Mouse (Mus musculus): ENCODE measurements around the gene Mb. TPM values are rescaled to one million over a fixed set of nuclear protein-coding genes. Genes with fewer than 3 reads are reported as not detected.

Mb gene
- total RNA-seq, 4 experiments from 2014 or later = 3,053 to 3,564 (median 3,434) TPM

DNA sequence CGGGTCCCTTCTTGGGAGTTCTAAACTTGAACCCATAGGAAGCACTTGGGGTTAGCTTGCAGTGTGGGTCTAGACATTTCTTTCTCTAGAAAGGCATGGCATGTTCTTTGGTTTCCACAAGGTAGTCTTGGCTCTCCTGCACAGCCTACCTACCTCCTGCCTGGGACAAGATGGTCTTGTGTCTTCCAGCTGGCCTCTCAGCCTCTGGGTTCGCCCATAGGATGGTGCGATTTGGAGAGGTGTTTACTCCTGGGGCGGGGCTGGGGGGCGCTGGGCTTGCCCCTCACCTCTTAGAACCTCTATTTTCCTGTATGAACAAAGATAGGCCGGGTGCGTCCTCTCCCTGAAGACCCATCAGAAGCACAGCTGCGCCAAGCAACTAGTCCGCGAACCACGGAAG, 63.3 kb downstream of the Mb start:
- no peak for DNase-seq (ENCODE audit: low spot score in 2 of 2)

DNA sequence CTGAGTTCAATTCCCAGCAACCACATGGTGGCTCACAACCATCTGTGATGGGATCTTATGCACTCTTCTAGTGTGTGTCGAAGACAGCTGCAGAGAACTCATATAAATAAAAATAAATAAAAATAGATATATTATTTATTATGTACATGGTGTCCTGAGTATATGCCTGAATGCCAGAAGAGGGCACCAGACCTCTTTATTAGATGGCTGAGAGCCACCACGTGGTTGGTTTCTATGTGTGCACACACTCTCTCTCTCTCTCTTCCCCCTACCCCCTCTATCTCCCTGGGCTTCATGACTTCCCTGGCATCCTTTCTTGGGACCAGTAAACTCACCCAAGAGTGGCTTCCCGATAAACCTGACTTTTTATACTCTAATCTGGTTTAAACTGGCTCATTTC, 67.7 kb downstream of the Mb start:
- no peak for DNase-seq (ENCODE audit: low spot score in 2 of 2)

DNA sequence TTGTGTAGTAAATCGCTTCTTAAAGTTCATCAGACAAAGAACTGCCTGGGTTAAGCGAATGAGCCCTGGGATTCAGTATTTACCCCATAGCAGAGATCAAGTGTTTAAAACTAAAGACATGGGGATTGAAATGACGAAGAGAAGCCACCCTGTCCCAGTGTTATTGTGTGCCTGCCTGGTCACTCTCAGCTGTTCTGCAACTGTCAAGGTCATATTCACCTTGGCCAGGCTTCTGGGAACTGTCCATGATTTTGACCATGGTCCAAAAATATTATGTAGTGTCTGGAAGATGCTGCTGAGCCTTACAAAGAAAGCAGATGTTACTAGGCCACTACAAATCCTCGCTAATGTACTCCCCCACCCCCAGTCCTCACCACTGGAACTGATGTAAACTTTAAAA, 70.7 kb downstream of the Mb start:
- no peak for DNase-seq (ENCODE audit: low spot score in 2 of 2)

DNA sequence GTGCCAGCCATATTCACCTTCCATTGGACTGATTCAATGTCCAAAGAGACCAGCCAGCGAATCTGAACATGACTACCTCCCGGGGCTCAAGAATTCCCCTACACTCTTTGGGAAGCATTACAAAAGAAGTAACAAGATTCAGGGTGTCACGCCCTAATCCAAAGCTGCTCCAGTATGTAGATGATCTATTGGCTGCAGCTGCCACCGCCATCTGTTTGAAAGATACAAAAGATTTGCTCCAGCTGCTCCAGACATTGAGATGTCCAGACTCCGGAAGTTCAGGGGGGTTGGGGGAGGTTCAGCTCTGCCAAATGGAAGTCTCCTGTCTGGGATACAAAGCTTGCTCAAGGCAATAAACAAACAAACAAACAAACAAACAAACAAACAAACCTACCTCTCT, 73.9 kb downstream of the Mb start:
- DNase-seq (ENCODE audit: low spot score in 2 of 2) = no peak

DNA sequence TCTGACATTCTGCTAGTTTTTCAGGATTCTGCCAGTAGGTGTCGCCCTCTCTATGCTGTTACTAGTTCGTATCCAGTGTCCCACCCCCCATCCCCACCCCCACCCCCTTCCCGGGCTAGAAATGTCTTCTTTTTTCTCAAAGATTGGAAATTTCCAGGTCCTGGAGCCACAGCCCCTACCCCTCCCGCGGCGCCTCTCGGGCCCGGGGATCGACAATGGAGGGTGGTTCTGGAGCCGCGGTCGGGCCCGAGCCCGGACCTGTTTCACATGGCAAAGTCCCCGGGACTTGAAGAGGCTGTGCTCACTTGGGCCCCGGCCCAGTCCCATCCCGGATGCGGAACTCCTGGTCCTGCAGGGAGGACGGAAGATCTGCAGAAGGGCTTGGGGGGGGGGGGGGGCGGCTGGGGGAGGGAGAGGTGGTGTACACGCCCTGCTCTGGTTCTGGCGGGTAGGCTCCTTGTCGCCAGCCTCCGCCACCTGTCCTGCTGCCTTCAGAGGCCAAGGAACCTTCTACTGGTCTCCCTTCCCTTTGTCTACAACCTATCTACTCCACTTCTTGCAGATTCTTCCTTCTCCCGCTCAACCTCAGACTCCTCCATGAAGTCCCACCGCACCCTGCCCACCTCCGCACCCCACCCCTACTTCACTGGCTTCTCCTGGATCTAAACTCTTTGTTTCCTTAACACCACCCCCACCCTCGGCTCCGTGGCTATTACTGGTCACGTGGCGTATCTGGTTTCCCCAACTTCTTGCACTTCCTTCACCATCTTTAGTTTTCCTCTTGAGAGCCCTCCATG, 76.4 kb downstream of the Mb start:
- DNase-seq (ENCODE audit: low spot score in 2 of 2) = peak; percentile 67 to 76

DNA sequence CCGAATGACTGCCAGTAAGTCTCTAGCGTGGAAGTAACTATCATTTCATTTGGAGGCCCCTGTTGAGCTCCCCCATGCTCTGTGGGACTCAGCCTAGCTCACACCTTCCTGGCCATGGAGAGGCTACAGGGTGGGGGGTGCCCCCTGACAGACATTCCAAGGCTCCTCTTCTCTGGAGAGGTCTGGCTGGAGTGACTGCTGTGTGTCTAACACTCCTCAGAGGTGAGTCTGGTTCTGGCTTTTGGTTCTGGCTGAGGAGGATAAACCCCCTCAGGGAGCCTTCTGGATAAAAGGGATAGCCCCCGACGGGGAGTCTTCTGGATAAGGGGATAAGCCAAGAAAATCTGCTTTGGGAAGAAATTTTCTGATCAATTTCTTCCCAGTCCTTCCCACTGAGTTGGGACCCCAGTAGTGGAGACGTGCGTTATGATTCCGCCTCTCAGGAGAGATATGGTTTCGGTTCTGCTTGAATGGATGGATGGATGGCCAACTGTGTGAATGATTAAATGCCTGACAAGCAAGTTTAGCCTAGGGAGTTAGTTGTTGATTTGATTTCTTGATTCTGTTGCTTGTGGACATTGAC, 77.1 kb downstream of the Mb start:
- no peak for DNase-seq (ENCODE audit: low spot score in 2 of 2)

DNA sequence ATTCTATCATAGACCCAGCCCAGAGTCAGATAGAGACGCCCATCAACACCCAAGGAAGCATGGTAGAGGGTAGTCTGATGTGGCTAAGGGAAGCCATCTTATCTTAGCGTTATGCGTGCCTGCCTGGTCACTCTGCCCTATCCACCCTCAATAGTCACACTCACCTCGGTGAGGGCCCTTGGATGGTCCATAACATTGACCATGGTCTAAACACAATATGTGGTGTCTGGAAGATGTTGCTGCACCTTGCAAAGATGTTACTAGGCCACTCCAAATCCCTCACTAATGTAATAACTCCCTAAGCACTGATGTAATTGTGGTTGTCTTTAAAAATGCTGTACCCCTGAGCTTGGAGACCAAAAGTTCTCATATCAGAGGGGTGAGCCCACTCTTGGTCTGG, 77.8 kb downstream of the Mb start:
- DNase-seq (ENCODE audit: low spot score in 2 of 2) = no peak

Other genes with a start within 250 kb of the Mb start
- 1 to 10 TPM; 5.7 to 6.6 (median 6.5) TPM for gene Zfp251, start 179.2 kb downstream of the Mb start, total RNA-seq (2022)
- gene Zfp7, start 171.4 kb downstream of the Mb start, total RNA-seq (2022) = under 1 TPM; 0.22 to 0.70 (median 0.37) TPM
- not detected for gene Gm49527, start 171.3 kb downstream of the Mb start, total RNA-seq (2022)
- 1 to 10 TPM; 1.1 to 3.1 (median 1.8) TPM for gene Zfp647, start 125.2 kb downstream of the Mb start, total RNA-seq (2022)
- gene 1110038F14Rik, start 102.2 kb downstream of the Mb start, total RNA-seq (2022) = 10 to 100 TPM; 16.5 to 20.4 (median 19.7) TPM
- gene Apol6, start 5.9 kb downstream of the Mb start, total RNA-seq (2022) = 10 to 100 TPM; 29.4 to 66.8 (median 49.7) TPM